Mouse (Mus musculus) heart, adult 2 months (tissue): Measurements from ENCODE around the gene St6galnac6. TPM values are rescaled to one million over a fixed set of nuclear protein-coding genes. Genes with fewer than 3 reads are reported as not detected.
A peak's percentile ranks its signal among the peaks of the same experiment; 100 is the strongest.

Source experiments
- DNase-seq, 2 experiments: peaks; one replicate each; pipeline ENCODE4 v3.0.0; 2021
- H3K27ac ChIP-seq: fragments of 200-600 bp; 2 replicates; pipeline ENCODE4 v1.8.1; 2022
- H3K27me3 ChIP-seq: fragments of 200-500 bp; 2 replicates; pipeline ENCODE4 v1.6.1; 2012; ENCODE audit warnings: mild to moderate bottlenecking, low read length, inconsistent platforms, mixed read lengths; ENCODE audit not compliant: control insufficient read depth, insufficient read depth
- H3K36me3 ChIP-seq: fragments of 200-500 bp; 2 replicates; pipeline ENCODE4 v1.6.1; 2012; ENCODE audit warnings: low read length, inconsistent platforms; ENCODE audit not compliant: control insufficient read depth, insufficient read depth
- H3K4me1 ChIP-seq: fragments of 200-500 bp; 2 replicates; pipeline ENCODE4 v1.6.1; 2011; ENCODE audit warnings: low read length; ENCODE audit not compliant: control insufficient read depth, insufficient read depth
- H3K4me3 ChIP-seq: fragments of 200-600 bp; 2 replicates; pipeline ENCODE4 v1.8.1; 2022
- H3K79me2 ChIP-seq: fragments of 200-500 bp; replicated peaks from 2 replicates; pipeline ENCODE4 v1.6.1; 2012; ENCODE audit warnings: mild to moderate bottlenecking, inconsistent platforms, low read length, moderate library complexity, mixed read lengths; ENCODE audit not compliant: control insufficient read depth, insufficient read depth
- H3K9ac ChIP-seq: fragments of 200-500 bp; 2 replicates; pipeline ENCODE4 v1.6.1; 2012; ENCODE audit warnings: low read depth, mild to moderate bottlenecking, control low read depth, inconsistent platforms, low read length, mixed read lengths
- CTCF ChIP-seq: fragments of 200-600 bp; IDR thresholded peaks from 2 replicates; pipeline ENCODE4 v1.8.1; 2022; ENCODE audit warnings: antibody characterized with exemption, mild to moderate bottlenecking, moderate library complexity
- EP300 ChIP-seq: fragments of 200-500 bp; IDR thresholded peaks from 2 replicates; pipeline ENCODE4 v1.6.1; 2011; ENCODE audit warnings: low read depth, low read length, control low read depth; ENCODE audit not compliant: insufficient read depth
- POLR2A ChIP-seq: fragments of 200-500 bp; IDR thresholded peaks from 2 replicates; pipeline ENCODE4 v1.6.1; 2011; ENCODE audit warnings: mild to moderate bottlenecking, low read depth, low read length, control low read depth; ENCODE audit not compliant: insufficient read depth
- WGBS: fragments of 180-500 bp; shearing (Covaris S2); methylation state at CpG from one replicate; pipeline ENCODE4 v1.1.7; 2018; 5-methylcytosine and 5-hydroxymethylcytosine counted together
- intact Hi-C: fragments of 180-260 bp; cut with DNase I; formaldehyde crosslinking; loops from one replicate; pipeline ENCODE4 v1.15.1; 2025
- polyA plus RNA-seq: library from polyadenylated mRNA; depleted of rRNA; stranded (reverse); fragments of >200 nt; gene quantifications from 2 replicates; pipeline ENCODE4 v1.2.3, GENCODE M21; 2012
- total RNA-seq, 2 experiments: library from RNA; stranded (reverse); gene quantifications; 2 replicates each; pipeline ENCODE4 v1.2.3; 2021

Gene St6galnac6
- total and polyA plus RNA-seq, 3 experiments = 107 to 129 (median 125) TPM

- Histone ChIP-seq H3K9ac (peak overlapping the region; percentile 23; the same call in 1 of the 2 replicates), H3K4me1 (peaks cover 34% of the 10 kb centered on the region), H3K27ac (peak overlapping the region; percentile 73), H3K36me3 (peaks cover 37% of the 10 kb centered on the region), H3K27me3 (no peaks in the 10 kb centered on the region), H3K4me3 (no peak overlapping the region), H3K79me2 (no peaks in the 10 kb centered on the region)
- TF ChIP-seq POLR2A (no peak), EP300 (no peak), CTCF (no peak)
- intact Hi-C loops = loop anchor here (2.0 kb wide), 2 partner anchors 27 to 29 kb away; no protein-coding TSS in a partner anchor
- DNase-seq = peak in 1 of 2 experiments; percentile 76
- WGBS = 5% methylated on average over 7 of the region's 7 CpGs
Observed at GRCm38 (mm10) chr2:32661509-32662107, 62.1 kb downstream of the St6galnac6 start.

- H3K9ac ChIP-seq = no peak overlapping the region
Observed at GRCm38 (mm10) chr2:32662291-32662690, 62.8 kb downstream of the St6galnac6 start.

GRCm38 (mm10) chr2:32665345-32665744 lies 65.8 kb downstream of the St6galnac6 start:
- no peak for TF ChIP-seq CTCF
- TF ChIP-seq POLR2A = no peak
- TF ChIP-seq EP300 = no peak
- no peak for DNase-seq
- H3K36me3 ChIP-seq = peaks cover 21% of the 10 kb centered on the region
- H3K9ac ChIP-seq = no peak overlapping the region
- H3K27ac ChIP-seq = peak overlapping the region; percentile 60
- 49% methylated on average over 8 of the region's 8 CpGs for WGBS
- H3K27me3 ChIP-seq = no peaks in the 10 kb centered on the region
- peaks cover 24% of the 10 kb centered on the region for H3K4me1 ChIP-seq
- no peak overlapping the region for H3K4me3 ChIP-seq
- no peaks in the 10 kb centered on the region for H3K79me2 ChIP-seq
- intact Hi-C loops = no loop called here

More at GRCm38 (mm10) chr2:32662291-32662690, 62.8 kb downstream of the St6galnac6 start:
- 56% methylated on average over 5 of the region's 5 CpGs for WGBS
- H3K27me3 ChIP-seq = no peaks in the 10 kb centered on the region
- H3K36me3 ChIP-seq = peaks cover 34% of the 10 kb centered on the region
- no peak for TF ChIP-seq CTCF
- TF ChIP-seq POLR2A = no peak
- no peak for TF ChIP-seq EP300
- H3K4me3 ChIP-seq = no peak overlapping the region
- peak overlapping the region; percentile 73 for H3K27ac ChIP-seq
- H3K4me1 ChIP-seq = peaks cover 32% of the 10 kb centered on the region
- H3K79me2 ChIP-seq = no peaks in the 10 kb centered on the region
- no peak for DNase-seq
- intact Hi-C loops = loop anchor here (2.0 kb wide), 2 partner anchors 27 to 29 kb away; no protein-coding TSS in a partner anchor

- WGBS = 48% methylated on average over 6 of the region's 6 CpGs
Observed at GRCm38 (mm10) chr2:32665853-32666252, 66.3 kb downstream of the St6galnac6 start.

GRCm38 (mm10) chr2:32667775-32668174 lies 68.3 kb downstream of the St6galnac6 start:
- 34% methylated on average over 11 of the region's 11 CpGs for WGBS
- Histone ChIP-seq H3K27ac (peak overlapping the region; percentile 61), H3K27me3 (no peaks in the 10 kb centered on the region), H3K4me1 (peaks cover 12% of the 10 kb centered on the region), H3K4me3 (no peak overlapping the region), H3K79me2 (no peaks in the 10 kb centered on the region), H3K9ac (no peak overlapping the region), H3K36me3 (peaks cover 10% of the 10 kb centered on the region; the same call in 1 of the 2 replicates)
- intact Hi-C loops = no loop called here
- TF ChIP-seq POLR2A (no peak), EP300 (no peak), CTCF (no peak)
- no peak for DNase-seq

More at GRCm38 (mm10) chr2:32665853-32666252, 66.3 kb downstream of the St6galnac6 start:
- H3K4me1 ChIP-seq = peaks cover 21% of the 10 kb centered on the region
- H3K9ac ChIP-seq = no peak overlapping the region
- H3K4me3 ChIP-seq = no peak overlapping the region
- H3K36me3 ChIP-seq = peaks cover 16% of the 10 kb centered on the region
- TF ChIP-seq POLR2A (no peak), CTCF (no peak), EP300 (no peak)
- intact Hi-C loops = no loop called here
- no peaks in the 10 kb centered on the region for H3K27me3 ChIP-seq
- no peak for DNase-seq
- no peaks in the 10 kb centered on the region for H3K79me2 ChIP-seq
- peak overlapping the region; percentile 44 for H3K27ac ChIP-seq

- Histone ChIP-seq H3K36me3 (peaks cover 10% of the 10 kb centered on the region; the same call in 1 of the 2 replicates), H3K4me3 (no peak overlapping the region), H3K79me2 (no peaks in the 10 kb centered on the region), H3K4me1 (peaks cover 12% of the 10 kb centered on the region), H3K27me3 (no peaks in the 10 kb centered on the region), H3K27ac (peak overlapping the region; percentile 61), H3K9ac (no peak overlapping the region)
- DNase-seq = no peak
- intact Hi-C loops = no loop called here
- no peak for TF ChIP-seq EP300
- no peak for TF ChIP-seq CTCF
- no peak for TF ChIP-seq POLR2A
- WGBS = 66% methylated on average over 7 of the region's 7 CpGs
Observed at GRCm38 (mm10) chr2:32668176-32668575, 68.7 kb downstream of the St6galnac6 start.
